Mouse (Mus musculus): ENCODE data around the gene Plk5. TPM values are rescaled to one million over a fixed set of nuclear protein-coding genes. Genes with fewer than 3 reads are reported as not detected.

Gene Plk5
- total RNA-seq, 4 experiments from 2014 or later: 0.27 to 0.36 TPM; not detected in 2

DNA sequence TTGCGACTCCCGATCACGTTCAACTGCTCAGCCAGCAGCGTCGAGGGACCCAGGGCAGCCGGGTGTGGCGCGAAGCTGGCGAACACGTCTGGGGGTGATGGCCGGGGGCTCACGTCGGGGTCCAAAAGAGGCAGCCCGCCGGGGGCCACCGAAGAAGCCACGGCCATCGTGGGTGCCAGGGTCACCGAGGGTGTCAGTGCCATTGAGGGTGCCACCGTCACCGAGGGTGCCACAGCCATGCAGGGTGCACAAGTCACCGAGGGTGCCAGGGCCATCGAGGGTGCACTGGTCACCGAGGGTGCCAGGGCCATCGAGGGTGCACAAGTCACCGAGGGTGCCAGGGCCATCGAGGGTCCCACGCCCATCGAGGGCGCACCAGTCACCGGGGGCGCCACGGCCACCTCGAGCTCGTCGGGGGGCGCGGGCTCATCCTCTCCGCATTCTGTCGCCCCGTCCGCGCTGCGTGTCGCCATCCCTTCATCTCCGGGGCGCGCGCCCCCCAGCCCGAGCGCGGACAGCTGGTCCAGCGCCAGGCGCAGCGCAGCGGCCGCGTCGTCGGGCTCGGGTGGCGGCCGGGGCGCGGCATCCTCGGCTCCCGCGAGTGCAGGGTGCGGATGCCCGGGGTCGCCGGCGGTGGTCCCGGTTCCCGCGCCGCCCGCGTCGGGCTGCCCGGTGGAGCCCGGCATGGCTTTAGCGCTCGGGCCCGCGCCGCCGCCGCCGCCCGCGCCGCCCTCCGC lies 30.6 kb downstream of the Plk5 start:
- no peak for DNase-seq (ENCODE audit: low spot score in 2 of 2)

DNA sequence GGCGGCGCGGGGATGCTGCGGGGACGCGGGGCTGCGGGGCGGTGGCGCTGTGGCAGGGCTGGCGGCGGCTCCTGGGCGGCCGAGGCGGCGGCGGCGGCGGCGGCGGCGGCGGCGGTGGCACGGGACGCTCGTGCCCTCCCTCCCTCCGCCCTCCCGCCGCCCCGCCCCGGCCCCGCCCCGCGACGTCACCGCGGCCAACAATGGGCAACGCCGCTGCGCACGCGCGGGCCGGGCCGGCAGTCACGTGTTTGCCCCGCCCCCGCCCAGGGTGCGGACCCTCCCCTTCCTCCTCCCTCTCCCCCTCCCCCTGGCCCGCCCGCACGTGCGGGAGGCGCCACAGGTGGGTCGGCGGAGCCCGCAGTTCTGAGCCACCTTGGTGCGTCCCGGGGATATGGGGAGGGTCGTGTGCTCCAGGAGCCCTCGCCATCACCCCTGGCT lies 31.3 kb downstream of the Plk5 start, which contains the start of gene Mex3d:
Gene Mex3d (minus strand): TSS at position 138 of the 438 bp plus-strand sequence.
- peak; percentile 70 to 78 for DNase-seq (ENCODE audit: low spot score in 2 of 2)

DNA sequence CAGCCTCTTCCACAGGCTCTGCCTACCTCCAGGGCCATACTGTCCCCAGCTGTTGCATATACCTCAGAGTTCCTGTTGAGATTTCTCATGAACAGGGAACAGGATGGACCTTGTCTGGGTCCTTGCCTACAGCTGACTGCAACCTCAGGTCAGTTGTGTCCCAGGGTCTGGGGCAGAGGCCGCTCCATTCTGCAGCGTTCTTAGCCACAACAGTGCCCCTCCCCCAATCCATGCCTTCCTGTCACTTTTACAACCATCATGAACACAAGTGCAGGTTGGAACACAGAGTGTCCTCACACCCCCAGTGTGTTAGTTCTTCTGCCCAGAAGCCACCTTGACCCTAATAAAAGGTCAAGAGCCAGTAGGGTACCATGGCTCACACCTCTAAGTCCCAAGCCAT lies 32.5 kb downstream of the Plk5 start:
- DNase-seq (ENCODE audit: low spot score in 2 of 2): no peak

GRCm38 (mm10) chr10:80389185-80389708 lies 33.0 kb downstream of the Plk5 start:
- no peak for DNase-seq (ENCODE audit: low spot score in 2 of 2)

DNA sequence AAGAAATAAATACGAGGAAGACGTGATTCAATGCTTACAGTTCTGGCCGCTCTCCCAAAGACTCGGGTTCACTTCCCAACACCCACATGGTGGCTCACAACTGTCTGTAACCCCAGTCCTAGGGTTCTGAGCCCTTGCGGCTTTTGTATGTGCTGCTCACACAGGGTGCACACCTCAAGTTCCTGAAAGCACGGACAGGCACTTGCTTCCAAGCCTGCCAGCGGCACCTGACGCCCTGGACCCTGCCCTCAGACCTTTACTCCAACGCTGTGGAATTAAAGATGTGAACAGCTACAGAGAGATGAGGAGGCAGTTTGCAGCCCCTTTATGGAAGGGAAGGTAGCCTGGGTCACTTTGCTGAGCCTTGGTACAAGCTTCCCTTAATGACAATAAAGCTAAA lies 34.4 kb downstream of the Plk5 start:
- DNase-seq (ENCODE audit: low spot score in 2 of 2): no peak

DNA sequence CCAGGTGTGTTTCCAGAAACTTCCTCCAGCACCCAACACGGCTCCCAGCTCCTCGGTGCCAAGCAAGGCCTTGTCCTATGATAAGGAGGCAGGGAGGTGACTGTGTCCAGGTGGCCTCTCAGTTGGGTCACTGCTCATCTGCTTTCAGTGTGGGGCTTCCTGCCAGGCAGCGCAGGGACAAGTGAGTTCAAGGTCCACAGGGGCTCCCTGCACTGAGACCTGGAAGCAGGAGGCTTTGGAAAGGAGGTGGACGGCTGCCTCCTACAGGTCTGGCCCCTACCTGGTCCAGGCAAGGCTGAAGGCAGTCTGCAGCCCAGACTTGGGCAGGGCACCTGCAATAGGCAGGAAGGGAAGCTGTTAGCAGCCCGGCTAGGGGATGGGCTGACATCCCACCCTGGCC lies 36.4 kb downstream of the Plk5 start:
- no peak for DNase-seq (ENCODE audit: low spot score in 2 of 2)

DNA sequence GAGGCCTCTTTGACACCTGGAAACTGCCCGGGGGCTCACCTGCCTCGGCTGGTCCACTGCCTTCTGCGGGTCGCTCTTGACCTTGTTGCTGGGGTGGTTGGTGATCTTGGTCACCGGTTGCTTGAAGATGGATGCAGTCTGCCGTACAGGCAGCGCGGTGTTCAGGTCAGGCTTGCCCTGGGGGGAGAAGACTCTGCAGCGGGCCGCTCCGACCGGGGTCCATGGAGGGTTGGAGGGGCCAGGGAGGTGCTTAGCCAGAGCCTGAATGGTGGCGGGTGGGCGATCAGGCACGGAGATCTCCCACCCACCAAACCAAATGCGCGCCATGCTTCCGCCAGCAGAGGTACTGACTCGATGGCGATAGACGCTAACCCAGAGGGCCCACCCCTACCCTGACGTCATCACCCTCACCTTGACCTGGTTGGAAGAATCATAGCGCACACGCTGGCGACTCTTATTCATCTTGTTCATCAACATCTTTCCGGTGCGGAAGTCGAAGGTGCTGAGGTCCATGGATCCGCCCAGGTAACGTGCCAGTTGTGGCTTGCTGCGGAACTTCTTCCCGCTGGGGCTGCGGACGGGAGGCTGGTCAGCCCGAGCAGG lies 38.9 kb downstream of the Plk5 start:
- no peak for DNase-seq (ENCODE audit: low spot score in 2 of 2)

DNA sequence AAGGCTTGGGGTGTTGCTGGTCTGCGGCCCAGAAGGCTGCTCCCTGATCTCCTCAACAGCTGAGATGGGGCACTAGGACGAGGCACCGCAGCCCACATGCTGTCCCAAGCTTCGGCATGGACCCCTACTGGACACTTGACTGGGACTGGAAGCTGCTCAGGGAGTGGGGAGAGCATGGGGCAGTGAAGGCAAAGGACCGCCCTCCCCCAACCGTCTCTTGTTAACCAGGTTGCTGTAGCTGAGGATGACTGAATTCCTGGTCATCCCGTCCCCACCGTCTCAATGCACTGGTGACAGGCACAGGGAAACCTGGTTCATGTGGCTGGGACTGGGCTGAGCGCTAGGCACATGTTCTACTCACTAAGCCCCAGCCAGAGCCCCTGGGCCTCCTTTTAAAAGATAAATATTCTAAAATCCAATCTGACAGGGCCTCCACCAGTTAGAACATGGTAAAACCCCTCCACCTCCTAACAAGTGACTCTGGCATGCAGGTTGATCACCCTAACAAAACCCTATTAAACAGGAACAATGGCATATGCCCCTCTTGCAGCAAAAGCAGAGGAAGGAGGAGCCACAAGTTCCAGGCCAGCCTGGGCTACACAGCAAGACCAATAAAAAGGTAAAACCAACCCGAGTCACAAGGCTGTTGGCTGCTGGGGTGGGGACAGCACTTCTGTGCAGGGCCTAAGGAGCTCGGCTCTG lies 40.7 kb downstream of the Plk5 start:
- DNase-seq (ENCODE audit: low spot score in 2 of 2): no peak

DNA sequence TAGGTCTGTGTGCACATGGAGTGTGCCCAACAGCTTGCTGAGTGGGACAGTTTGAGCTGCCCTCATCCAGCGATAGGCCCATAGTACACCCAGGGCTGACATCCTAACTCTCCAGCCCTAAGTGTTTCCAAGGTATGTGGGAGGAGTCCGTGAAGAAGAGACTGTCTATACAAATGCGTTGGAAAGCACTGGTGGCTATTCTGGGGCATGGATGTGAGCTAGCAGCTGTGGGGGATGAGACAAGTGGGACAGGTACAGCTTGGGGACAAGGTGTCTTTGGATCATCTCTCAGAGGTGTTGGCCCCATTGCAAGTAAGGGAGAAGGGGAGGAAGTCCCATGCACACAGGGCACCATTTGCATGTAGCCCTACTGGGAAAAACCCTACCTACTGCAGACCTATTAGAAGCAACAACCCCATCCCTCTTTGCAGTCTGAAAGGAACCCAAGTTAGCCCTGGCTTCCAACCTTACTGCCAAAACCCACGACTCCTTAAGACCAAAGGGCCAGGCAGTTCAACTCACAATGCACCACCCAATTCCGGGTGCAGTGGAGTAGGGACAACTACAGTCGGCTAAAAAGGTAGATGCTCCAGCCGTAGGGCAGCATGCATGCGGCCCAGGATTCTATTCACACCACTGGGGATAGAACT lies 41.4 kb downstream of the Plk5 start:
- DNase-seq (ENCODE audit: low spot score in 2 of 2): no peak

GRCm38 (mm10) chr10:80398174-80398535 lies 41.9 kb downstream of the Plk5 start:
- DNase-seq (ENCODE audit: low spot score in 2 of 2): no peak

GRCm38 (mm10) chr10:80398719-80399190 lies 42.5 kb downstream of the Plk5 start:
- peak; percentile 94 to 98 for DNase-seq (ENCODE audit: low spot score in 2 of 2)

- DNase-seq (ENCODE audit: low spot score in 2 of 2): peak; percentile 100
Measured at GRCm38 (mm10) chr10:80399191-80399972, 43.1 kb downstream of the Plk5 start, which contains the start of gene Mbd3. Gene Mbd3, minus strand, starts transcription at chr10:80399550.

GRCm38 (mm10) chr10:80399973-80400703 lies 43.9 kb downstream of the Plk5 start:
- no peak for DNase-seq (ENCODE audit: low spot score in 2 of 2)

DNA sequence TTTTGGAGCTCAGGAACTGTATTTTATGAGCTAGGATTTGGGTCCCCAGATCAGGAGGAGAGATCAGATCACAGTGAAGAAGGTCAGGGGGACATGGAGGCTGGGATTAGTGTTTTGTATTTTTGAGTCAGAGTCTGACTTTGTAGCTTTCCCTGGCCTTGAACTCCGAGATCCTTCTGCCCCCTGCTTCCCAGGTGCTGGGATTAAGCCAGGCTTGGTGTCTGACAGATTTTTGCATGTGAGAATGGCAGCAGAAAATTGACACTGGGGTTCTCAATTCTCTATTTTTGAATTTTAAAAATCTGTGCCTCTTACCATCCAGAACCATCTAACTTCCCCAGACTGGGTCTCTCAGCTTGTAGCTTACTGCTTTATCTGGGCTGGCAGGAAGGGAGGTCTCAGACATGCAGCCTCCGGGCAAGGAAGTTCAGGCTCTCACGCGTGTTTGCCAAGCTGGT lies 44.5 kb downstream of the Plk5 start:
- DNase-seq (ENCODE audit: low spot score in 2 of 2): no peak

DNA sequence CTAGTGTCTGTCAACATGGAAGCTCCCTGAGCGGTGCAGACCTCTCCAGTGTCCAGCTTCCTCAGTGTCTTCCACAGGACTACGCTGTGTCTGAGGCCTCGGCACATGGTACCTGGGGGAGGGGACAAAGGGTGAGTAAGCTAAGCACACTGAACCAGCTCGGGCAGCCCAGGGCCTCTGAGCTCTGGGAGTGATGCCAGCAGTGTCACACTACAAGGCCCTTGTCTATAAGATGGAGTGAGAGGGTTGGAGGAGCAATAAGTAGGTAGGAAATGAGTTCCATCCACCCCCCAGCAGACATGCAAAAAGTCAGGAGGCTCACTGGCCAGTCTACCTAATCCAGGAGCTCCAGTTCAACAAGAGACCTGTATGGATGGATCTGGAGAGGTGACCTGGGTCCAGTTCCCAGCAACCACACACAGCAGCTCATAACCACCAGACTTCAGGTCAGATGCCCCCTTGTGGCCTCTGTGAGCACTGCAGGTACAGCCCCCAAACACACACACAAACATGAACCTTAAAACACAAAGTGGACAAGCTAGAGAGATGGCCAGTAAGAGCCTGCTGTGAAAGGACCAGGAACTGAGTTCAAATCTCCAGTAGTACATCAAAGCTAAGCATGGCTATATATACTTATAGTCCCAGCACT lies 46.9 kb downstream of the Plk5 start:
- DNase-seq (ENCODE audit: low spot score in 2 of 2): no peak

GRCm38 (mm10) chr10:80405481-80406173 lies 49.4 kb downstream of the Plk5 start:
- no peak for DNase-seq (ENCODE audit: low spot score in 2 of 2)

- peak; percentile 82 to 90 for DNase-seq (ENCODE audit: low spot score in 2 of 2)
Measured at GRCm38 (mm10) chr10:80406684-80407501, 50.6 kb downstream of the Plk5 start, which contains the start of gene Uqcr11. Gene Uqcr11, minus strand, starts transcription at chr10:80406830.

DNA sequence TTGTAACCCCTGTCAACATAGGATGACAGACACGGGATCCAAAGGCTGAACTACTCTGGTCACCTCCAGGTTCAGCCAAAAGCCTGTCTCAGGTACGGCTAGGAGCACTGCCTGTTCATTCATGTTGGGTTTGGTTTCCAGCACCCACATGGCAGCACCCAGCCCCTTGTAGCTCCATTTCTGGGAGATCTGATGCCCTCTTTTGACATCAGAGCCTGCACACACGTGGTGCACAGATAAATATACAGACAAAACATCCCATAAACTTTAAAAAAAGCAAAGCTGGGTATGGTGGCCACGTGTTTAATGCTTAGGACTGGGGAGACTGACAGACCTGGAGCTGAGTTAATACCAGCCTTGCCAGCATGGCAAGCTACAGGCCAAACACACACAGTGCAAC lies 51.7 kb downstream of the Plk5 start:
- no peak for DNase-seq (ENCODE audit: low spot score in 2 of 2)

Measured in gastrocnemius, adult 8-10 months (tissue).